Mouse (Mus musculus): ENCODE data around the gene Shroom3.
A peak's percentile ranks its signal among the peaks of the same experiment; 100 is the strongest.

Gene Shroom3

DNA sequence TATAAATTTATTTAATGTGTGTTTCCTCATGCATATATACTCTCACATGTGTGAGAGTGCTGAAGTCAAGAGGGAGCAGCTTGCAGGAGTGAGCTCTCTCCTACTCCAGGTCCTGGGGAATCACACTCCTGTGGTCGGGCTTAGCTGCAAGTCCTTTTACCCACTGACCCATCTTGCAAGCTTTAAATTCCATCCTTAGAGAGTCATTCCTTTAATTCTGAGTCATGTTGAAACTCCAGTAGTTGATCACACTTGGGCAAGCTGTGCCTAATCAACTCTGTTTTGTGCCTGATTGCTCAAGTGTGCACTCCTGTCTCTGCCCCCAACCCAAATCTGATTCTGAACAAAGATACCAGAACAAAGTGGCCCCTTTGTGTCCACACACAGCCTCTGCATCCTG lies 301.5 kb downstream of the Shroom3 start:
- no peak for DNase-seq

DNA sequence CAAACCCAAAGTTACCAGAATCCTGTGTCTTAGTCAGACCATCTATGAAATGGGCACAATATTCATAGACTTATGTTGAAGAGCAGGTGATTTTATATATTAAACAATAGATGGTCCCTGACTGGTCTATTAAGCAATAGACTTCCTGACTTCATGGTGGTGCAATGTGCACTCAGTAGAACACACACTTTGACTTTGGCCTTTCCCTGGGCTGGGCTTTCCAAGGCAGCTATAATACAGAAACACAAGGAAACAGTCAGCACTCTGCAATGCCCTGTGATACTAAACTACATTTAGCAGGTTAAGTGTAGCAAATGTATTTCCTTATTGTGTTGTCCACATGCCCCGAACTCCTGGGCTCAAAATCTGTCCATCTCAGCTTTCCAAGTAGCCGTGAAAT lies 302.2 kb downstream of the Shroom3 start:
- no peak for DNase-seq

DNA sequence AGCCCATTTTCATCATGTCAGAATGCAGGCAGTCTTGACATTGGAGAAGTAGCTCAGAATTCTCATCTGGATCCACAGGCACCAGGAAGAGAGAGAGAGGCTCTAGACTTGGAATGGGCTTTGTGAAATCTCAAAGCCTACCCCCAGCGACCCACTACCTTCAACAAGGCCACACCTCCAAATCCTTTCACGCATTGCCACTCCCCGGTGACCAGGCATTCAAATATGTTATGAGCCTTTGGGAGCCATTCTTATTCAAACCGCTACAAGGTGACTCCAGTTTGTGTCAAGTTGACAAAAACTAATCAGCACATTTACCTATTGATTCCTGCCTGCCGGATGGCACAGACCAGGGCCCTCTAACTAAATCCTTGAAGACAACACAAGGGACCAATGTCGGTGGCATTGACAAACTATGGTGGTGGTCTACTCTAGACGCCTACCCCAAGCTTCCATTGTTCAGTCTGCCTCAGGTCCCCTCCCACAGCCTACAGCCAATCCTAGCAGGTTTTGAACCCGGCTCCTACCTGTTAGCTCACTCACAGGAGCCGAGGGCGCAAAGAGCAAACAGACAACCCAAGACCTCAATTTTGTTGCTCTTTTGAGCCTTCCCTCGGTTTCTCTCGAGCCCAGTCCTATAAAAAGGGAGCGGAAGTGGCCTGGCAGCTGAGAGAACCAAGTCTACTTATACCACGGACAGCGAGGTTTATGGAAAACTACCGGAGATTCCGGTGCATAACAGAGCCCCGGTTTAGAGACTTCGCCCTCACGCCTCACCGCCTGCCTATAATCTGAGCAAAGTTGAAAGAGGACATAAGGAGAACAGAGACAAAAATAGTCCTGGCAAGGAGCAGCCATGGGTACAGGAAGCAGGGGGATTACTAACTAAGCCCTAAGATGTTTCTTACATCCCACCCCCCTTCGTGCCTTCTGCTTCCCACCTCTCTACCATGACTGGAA lies 303.7 kb downstream of the Shroom3 start:
- DNase-seq: peak in 1 of 2 experiments; percentile 11

DNA sequence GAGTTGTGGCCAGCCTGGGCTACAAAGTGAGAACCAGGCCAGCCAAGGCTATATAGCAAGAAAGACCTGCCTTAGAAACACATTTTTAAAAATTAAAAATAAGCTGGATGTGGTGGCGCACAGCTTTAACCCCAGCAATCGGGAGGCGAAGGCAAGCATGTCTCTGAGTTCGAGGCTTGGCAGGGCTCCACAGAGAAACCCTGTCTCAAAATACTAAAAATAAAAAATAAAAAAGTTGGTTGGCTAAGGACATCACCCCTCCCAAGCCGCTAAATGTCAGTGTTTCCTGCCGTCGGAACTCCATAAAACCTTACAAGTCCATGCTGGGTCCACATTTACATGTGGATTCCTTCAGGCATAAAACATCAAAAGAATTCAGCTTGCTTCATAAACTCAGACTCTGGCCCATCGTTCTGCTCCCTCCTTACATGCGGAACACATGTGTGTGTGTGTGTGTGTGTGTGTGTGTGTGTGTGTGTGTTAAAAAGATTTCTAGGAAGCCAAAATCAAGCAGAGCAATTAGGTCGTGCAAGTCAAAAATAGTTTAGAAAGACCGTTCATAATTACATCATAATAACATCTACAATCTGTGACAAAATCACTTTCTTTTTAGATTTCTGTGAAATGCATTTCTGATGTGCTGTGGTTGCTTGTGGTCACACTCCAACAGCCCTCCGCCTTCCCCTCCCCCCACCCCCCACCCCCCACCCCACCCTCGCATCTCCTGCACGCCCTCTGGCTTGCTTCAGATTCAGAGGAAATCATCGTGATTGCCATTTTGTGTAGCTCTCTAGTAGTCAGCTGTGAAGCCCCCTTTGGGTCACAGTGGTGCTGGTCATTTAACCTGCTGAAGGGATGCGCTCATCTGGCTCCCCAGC lies 304.9 kb downstream of the Shroom3 start:
- DNase-seq: no peak

DNA sequence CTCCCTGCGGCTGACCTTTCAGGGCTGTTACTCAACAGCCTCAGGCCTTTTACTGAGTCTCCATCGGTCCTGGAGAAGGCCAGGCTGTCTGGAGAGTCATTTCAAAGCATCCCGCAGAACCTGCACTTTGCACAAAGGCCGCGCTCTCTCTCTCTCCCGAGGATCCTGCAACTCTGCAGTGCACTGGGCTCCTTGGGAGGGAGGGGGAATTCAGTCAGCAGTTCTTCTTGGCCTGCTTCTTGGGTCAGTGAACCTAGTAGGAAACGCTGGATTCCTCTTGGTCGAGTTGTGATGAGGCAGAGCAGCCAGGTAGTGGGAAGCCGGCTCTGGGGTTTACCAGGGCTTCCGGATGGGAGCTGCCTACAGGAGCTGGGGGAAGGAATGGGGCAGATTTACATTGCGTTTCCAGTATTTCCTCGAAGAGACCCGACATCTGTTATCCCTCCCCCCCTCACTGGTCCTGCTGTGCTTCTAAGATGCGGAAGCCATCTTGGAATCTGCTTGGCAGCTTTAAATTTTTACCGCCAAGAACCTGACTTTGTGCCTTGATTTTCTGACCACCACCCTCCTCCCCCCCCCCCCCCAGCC lies 305.6 kb downstream of the Shroom3 start:
- no peak for DNase-seq

DNA sequence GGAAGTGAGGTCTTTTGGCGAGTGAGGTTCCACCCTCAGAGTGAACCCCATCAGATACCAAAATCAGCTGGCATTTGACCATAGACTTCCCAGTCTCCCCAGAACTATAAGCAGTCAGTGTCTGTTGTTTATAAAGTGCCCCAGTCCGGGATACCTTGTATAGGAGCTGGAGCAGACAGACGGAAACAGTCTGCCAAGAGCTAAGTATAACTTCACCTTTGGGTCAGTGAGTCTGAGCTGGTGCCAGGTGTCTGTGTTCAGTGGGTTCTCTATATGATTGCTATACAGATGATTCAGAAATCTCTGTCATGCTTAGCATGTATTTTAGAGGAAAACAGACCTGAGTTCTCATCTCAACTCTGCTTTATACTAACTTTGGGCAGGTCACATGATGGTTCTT lies 308.9 kb downstream of the Shroom3 start:
- DNase-seq: no peak

DNA sequence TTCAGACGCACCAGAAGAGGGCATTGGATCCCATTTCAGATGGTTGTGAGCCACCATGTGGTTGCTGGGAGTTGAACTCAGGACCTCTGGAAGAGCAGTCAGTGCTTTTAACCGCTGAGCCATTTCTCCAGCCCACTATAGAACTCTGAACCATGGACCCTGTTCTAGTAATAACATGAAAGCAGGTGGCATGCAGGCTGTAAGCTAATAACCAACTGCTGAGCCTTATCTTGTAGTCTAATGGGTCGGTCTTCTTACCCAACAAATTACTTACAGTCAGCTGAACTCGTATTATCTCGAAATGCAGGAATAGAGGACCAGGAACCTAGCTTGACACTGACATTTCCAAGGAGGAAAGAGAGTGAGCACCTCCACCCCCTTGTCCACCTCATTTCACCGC lies 311.1 kb downstream of the Shroom3 start:
- no peak for DNase-seq

DNA sequence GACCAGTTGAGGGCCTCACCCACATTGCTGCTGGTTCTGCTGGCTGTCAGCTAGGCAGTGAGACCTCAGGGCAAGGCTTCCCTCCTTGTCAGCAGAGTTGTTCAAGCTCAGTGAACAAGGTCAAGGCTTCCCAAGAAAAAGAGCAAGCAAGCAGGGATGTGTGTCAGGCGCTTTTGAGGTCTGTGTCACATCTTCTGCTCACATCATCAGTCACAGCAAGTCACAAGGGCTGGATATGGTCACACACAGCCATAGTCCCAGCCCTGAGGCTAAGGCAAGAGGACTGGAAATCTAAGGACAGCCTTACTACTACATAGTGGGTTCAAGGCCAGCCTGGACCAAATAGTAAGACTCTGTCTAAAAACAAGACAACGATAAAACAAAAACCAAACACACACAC lies 311.6 kb downstream of the Shroom3 start:
- no peak for DNase-seq

DNA sequence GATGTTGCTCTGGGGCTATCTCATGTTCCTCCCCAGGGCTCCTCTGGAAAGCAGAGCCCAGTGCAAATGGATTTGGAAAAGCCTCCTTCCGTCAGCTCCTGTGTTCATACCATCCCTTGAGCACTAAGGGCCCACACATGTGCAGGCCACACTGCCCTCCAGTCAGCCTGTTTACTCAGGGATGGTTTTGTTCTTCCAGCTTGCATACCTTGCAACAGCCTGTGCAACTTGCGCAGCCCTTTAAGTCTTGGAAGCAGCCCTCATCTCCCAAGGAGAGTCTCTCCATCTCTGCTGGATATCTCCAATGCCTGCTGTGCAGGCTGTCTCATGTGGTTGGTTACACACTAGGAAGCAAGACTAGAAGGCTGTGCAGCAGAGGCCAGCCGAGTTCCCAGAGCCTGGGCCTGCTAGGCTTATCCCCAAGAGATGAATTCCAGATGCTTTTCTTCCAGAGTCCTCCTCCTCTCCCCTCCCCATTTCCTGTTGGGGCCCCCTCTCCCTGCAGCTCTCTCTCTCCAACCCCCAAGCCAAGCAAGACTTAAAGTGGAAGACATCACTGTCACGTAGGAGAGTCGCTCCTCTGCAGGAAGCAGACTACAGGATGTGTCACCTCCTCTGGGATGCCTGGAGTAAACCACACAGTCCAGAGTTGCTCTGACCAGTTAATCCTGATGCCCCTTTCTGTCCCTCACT lies 314.3 kb downstream of the Shroom3 start:
- no peak for DNase-seq

DNA sequence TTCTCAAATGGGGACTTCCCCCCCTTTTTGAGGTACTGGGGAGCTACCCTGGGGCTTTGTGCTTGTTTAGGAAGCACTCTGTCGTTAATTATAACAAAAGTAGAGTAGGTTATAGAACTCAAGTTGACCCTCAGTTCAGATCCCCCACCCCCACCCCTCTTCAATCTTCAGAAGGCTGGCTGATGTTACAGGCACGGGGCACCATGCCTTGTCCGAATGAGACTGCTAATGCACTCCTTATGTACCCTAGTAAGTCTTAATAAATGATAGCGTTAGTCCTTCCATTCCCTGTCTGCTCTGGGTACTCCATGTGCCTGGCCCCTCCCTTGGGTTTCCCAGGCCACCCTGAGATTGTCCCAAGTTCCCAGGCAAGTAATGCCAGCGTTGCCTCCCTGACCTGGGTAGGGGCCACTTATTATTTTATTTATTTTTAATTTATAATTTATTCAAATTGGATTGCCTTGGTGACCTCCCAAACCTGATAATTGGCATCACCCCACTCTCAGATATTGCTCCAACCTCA lies 315.3 kb downstream of the Shroom3 start:
- DNase-seq: no peak

DNA sequence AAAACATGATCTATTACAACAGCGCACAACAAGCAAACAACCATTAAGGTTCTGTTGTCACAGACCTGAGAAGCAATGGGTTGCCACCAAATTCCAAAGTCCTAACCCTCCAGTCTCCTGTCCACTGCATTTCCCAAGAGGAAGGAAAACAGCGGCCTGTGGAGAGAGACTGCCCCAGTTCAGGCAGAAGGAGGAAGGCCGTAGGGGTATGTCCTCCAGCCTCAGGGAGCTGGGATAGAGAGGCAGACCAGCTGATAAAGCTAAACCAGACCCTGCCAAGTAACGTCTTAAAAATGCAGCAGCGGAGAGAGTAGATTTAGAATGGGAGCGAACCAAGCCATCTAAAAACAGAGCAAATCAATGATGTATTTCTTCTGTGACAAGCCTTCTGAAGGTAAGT lies 316.8 kb downstream of the Shroom3 start:
- DNase-seq: no peak

DNA sequence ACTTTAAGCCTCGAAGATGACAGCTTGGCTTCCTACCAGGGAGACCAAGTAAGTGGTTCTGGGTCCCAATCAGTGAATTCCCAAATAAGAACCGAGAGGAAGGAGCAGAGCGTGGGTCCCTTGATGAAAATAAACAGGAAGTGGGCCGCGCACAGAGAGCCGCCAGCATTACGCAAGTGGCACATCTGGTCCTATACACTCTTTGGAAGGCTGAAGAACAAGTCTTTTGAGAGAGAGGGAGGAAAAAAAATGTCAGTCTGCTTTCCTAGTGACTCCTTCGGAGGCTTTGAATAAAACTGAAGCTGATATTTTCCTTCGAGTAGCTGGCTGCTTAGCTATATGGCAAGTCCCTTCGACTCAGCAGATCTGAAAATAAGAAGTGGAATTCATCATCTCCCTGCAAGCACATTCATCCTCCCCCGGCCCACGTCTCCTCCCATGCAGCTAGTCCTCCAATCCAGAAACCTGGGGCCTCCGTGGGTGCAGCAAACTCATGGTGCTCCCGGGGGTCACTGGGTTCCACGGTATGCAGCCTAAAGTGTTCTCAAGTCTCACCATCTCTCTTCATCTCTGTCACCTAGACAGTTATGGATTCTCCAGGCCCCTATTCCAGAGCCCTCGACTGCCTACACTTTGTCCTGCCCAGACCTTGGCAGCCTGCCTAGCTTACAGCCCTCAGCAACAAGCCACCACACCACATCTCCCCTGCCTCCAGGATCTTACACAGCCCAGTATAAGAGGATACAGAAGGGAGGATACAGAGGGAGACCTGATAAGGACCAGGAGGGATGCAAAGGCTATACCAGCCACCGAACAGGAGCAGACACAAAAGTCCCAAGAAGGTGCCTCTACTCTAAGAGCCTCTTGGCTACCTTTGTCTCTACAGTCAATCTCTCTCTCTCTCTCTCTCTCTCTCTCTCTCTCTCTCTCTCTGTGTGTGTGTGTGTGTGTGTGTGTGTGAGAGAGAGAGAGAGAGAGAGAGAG lies 317.8 kb downstream of the Shroom3 start:
- DNase-seq: no peak

DNA sequence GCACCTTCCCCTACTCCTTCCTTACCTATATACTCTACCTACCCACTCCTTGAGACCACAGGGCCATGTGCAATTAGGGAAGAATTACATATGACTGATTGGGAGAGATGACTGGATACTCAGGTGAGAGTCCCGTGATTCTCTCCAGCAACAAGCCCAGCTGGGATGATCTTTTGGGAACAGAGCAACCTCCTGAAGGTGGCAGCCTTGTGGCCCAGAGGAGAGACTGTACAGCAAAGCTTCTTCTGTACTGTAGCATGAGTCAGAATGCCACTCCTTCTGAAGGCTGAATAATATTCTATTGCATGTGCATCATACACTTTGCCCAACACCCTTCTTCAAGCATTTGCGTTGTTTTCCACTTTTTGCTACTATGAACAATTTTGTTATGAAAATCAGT lies 319.4 kb downstream of the Shroom3 start:
- DNase-seq: no peak

DNA sequence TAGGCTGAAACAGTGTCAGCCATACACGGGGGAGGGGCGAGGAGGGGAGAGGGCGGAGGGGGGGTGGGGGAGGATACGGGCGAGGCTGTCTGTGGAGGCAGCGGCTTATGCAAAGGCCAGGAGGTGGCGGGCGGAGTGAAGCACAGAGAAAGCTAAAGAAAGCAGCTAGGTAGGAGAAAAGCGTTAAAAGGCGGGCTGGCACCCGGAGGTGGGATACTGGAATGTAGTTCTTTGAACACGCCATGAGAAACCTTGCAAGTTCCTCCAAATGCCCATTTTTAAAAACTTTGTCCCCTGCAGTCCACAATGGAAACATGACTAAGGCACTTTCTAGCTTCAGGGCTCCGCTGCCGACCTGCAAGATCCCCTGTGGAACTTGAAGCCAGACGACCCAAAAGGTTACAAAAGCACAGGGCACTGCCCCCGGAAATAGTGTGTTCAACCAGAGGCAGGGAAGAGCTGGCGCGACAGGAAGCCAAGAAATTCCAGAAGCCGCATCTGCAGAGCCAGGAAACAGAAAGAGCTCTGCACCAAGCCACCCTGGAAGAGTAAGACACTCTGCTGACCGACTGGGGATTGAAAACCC lies 322.1 kb downstream of the Shroom3 start:
- DNase-seq: no peak

DNA sequence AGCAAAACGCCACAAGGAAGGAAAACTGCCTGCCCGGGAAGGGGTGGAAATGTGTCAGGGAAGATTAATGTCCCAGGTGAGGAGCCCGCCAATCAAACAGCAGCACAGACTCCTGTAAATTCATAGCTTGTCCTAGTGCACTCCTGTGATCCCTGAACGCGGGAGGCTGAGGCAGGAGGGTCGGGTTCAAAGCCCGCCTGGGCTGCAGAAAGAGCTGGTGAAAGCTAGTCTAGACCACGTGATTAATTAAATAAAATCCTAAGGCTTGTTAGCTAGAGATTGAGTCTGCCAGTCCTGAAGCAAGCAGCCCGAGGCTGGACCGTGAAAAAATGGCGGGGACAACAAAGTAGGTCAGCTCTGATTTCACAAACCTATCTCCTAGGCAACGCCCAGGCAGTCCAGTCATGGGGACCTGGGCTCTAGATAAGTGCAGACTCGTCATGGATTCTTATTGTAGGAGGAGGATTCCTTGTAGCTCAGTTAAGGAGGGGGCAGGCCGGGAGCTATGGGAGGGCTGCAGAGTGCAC lies 322.6 kb downstream of the Shroom3 start:
- DNase-seq: no peak

DNA sequence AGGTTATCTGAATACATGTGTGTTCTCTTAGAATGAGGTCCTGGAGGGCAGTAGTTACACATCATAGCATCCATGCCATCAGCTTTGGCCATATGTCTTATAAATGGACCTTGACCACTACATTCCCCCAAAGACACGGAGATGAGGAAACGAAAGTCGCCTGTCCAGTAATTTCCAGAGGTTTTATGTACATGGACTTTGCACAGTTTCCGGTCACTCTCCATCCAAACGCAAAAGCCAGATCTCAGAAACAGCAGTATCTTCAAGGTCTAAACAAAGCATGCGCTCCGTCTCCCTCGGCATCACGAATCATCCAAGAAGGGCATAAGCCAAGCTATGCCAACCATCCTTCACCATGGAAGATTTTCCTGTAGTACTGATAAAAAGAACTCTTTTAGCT lies 325.0 kb downstream of the Shroom3 start:
- no peak for DNase-seq

Measured in cerebellum, adult 18-20 months (tissue).